Mouse (Mus musculus): ENCODE results near the gene Mcu. TPM values are rescaled to one million over a fixed set of nuclear protein-coding genes. Genes with fewer than 3 reads are reported as not detected.

Gene Mcu
- total RNA-seq, 2 experiments from 2014 or later, result 35.6 to 39.9 TPM

GRCm38 (mm10) chr10:59440177-59440576, 176.3 kb downstream of the Mcu start:
- no peak for DNase-seq (ENCODE audit: low spot score in 2 of 2)

- no peak for DNase-seq (ENCODE audit: low spot score in 2 of 2)
Observed at GRCm38 (mm10) chr10:59439508-59439931, 177.0 kb downstream of the Mcu start.

GRCm38 (mm10) chr10:59438651-59439050, 177.8 kb downstream of the Mcu start:
- DNase-seq (ENCODE audit: low spot score in 2 of 2), result no peak

GRCm38 (mm10) chr10:59435746-59436145, 180.7 kb downstream of the Mcu start:
- no peak for DNase-seq (ENCODE audit: low spot score in 2 of 2)

- no peak for DNase-seq (ENCODE audit: low spot score in 2 of 2)
Observed at GRCm38 (mm10) chr10:59430701-59431218, 185.7 kb downstream of the Mcu start.

GRCm38 (mm10) chr10:59429448-59430135, 186.9 kb downstream of the Mcu start:
- DNase-seq (ENCODE audit: low spot score in 2 of 2), result no peak

- DNase-seq (ENCODE audit: low spot score in 2 of 2), result no peak
Observed at GRCm38 (mm10) chr10:59426371-59426770, 190.1 kb downstream of the Mcu start.

- DNase-seq (ENCODE audit: low spot score in 2 of 2), result no peak
Observed at GRCm38 (mm10) chr10:59425369-59425768, 191.1 kb downstream of the Mcu start.

- no peak for DNase-seq (ENCODE audit: low spot score in 2 of 2)
Observed at GRCm38 (mm10) chr10:59424453-59424852, 192.0 kb downstream of the Mcu start.

GRCm38 (mm10) chr10:59419516-59419915, 197.0 kb downstream of the Mcu start:
- DNase-seq (ENCODE audit: low spot score in 2 of 2), result no peak

- DNase-seq (ENCODE audit: low spot score in 2 of 2), result no peak
Observed at GRCm38 (mm10) chr10:59416623-59417022, 199.9 kb downstream of the Mcu start.

- DNase-seq (ENCODE audit: low spot score in 2 of 2), result no peak
Observed at GRCm38 (mm10) chr10:59413711-59414110, 202.8 kb downstream of the Mcu start.

- DNase-seq (ENCODE audit: low spot score in 2 of 2), result no peak
Observed at GRCm38 (mm10) chr10:59410264-59410663, 206.2 kb downstream of the Mcu start.

- no peak for DNase-seq (ENCODE audit: low spot score in 2 of 2)
Observed at GRCm38 (mm10) chr10:59408499-59408898, 208.0 kb downstream of the Mcu start.

GRCm38 (mm10) chr10:59403793-59404149, 212.7 kb downstream of the Mcu start:
- DNase-seq (ENCODE audit: low spot score in 2 of 2), result no peak

GRCm38 (mm10) chr10:59402899-59403792, 213.3 kb downstream of the Mcu start, which contains the start of gene Pla2g12b:
Gene Pla2g12b, plus strand, starts transcription at chr10:59403660.
- DNase-seq (ENCODE audit: low spot score in 2 of 2), result no peak

Other genes starting within 250 kb of the Mcu start
- 10 to 100 TPM; 46.4 to 50.8 TPM for gene Gm10273, start 221.1 kb downstream of the Mcu start, total RNA-seq (2021)
- gene Pla2g12b, start 213.0 kb downstream of the Mcu start, total RNA-seq (2021), result not detected
- under 1 TPM; 0.19 to 0.35 TPM for gene Oit3, start 174.9 kb downstream of the Mcu start, total RNA-seq (2021)
- not detected for gene Gm10322, start 629 bp downstream of the Mcu start, total RNA-seq (2021)
- 10 to 100 TPM; 89.9 to 92.1 TPM for gene Micu1, start 85.8 kb upstream of the Mcu start, total RNA-seq (2021)